Mouse (Mus musculus): ENCODE results near the gene Abhd17c. TPM values are rescaled to one million over a fixed set of nuclear protein-coding genes. Genes with fewer than 3 reads are reported as not detected.

The Abhd17c gene
- total RNA-seq, 2 experiments from 2014 or later: 7.8 to 8.5 TPM

GRCm38 (mm10) chr7:84119216-84120105 lies 32.2 kb downstream of the Abhd17c start:
- no peak for DNase-seq (ENCODE audit: low spot score)

- DNase-seq (ENCODE audit: low spot score): peak; percentile 27
Observed at GRCm38 (mm10) chr7:84117543-84118122, 34.1 kb downstream of the Abhd17c start.

GRCm38 (mm10) chr7:84116621-84117542 lies 34.8 kb downstream of the Abhd17c start:
- no peak for DNase-seq (ENCODE audit: low spot score)

GRCm38 (mm10) chr7:84115385-84115784 lies 36.3 kb downstream of the Abhd17c start:
- DNase-seq (ENCODE audit: low spot score): no peak

GRCm38 (mm10) chr7:84114775-84115174 lies 36.9 kb downstream of the Abhd17c start:
- DNase-seq (ENCODE audit: low spot score): no peak

GRCm38 (mm10) chr7:84113035-84113390 lies 38.7 kb downstream of the Abhd17c start:
- DNase-seq (ENCODE audit: low spot score): no peak

- no peak for DNase-seq (ENCODE audit: low spot score)
Observed at GRCm38 (mm10) chr7:84112351-84113034, 39.2 kb downstream of the Abhd17c start.

GRCm38 (mm10) chr7:84111716-84112350 lies 39.9 kb downstream of the Abhd17c start:
- no peak for DNase-seq (ENCODE audit: low spot score)

GRCm38 (mm10) chr7:84106942-84107341 lies 44.8 kb downstream of the Abhd17c start:
- DNase-seq (ENCODE audit: low spot score): no peak

- DNase-seq (ENCODE audit: low spot score): no peak
Observed at GRCm38 (mm10) chr7:84102589-84102988, 49.1 kb downstream of the Abhd17c start.

- no peak for DNase-seq (ENCODE audit: low spot score)
Observed at GRCm38 (mm10) chr7:84100672-84101071, 51.0 kb downstream of the Abhd17c start.

GRCm38 (mm10) chr7:84098098-84098497 lies 53.6 kb downstream of the Abhd17c start:
- no peak for DNase-seq (ENCODE audit: low spot score)

GRCm38 (mm10) chr7:84096501-84096900 lies 55.2 kb downstream of the Abhd17c start:
- no peak for DNase-seq (ENCODE audit: low spot score)

GRCm38 (mm10) chr7:84090793-84091192 lies 60.9 kb downstream of the Abhd17c start:
- no peak for DNase-seq (ENCODE audit: low spot score)

GRCm38 (mm10) chr7:84089777-84090176 lies 61.9 kb downstream of the Abhd17c start:
- no peak for DNase-seq (ENCODE audit: low spot score)

GRCm38 (mm10) chr7:84088971-84089370 lies 62.7 kb downstream of the Abhd17c start:
- DNase-seq (ENCODE audit: low spot score): peak; percentile 70

- no peak for DNase-seq (ENCODE audit: low spot score)
Observed at GRCm38 (mm10) chr7:84088191-84088590, 63.5 kb downstream of the Abhd17c start.

GRCm38 (mm10) chr7:84086039-84086829 lies 65.5 kb downstream of the Abhd17c start, which contains the start of gene Cemip:
Gene Cemip, minus strand, starts transcription at chr7:84086502.
- peak; percentile 61 for DNase-seq (ENCODE audit: low spot score)

GRCm38 (mm10) chr7:84085049-84085945 lies 66.4 kb downstream of the Abhd17c start:
- peak; percentile 28 for DNase-seq (ENCODE audit: low spot score)
